Mouse (Mus musculus): ENCODE measurements around the gene Rffl.

GRCm38 (mm10) chr11:82886559-82886958 is 15.5 kb upstream of the Rffl start:
- TF ChIP-seq POLR2A (IDR thresholded peaks at IDR 0.05; ENCODE audit: insufficient read depth, low read length) (no peak), CTCF (IDR thresholded peaks at IDR 0.05; ENCODE audit: low read depth, low read length) (no peak), EP300 (IDR thresholded peaks at IDR 0.05; ENCODE audit: insufficient read depth, low read depth, low read length) (no peak)

All from ES-Bruce4 (cell line).